Mouse (Mus musculus) kidney, postnatal 25 days (tissue): ENCODE results near the gene Cd244a.

Experiments used
- DNase-seq, 2 experiments: peaks; one replicate each; pipeline ENCODE4 v3.0.0; 2021; ENCODE audit warnings: mixed read lengths in 2 of 2

Gene Cd244a

DNA sequence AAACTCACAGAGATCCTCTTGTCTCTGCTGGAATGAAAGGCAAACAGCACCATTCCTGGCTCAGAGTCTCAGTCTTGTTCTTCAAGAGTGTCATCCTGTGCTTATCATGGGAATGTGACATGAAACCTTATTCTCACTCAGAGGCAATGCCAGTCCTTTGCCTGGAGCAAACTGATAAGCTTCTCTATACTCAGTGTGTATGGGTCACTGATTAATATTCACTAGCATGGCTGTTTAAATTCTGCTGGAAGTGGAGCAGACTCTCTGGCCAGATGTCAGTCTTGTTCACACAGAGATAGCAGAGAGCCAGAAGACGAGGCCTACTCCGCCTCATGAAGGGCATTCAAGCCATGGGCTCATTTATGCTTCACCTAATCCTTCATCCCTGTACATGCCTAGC is 25.6 kb downstream of the Cd244a start:
- DNase-seq = no peak

GRCm38 (mm10) chr1:171604686-171605085 is 45.7 kb downstream of the Cd244a start:
- no peak for DNase-seq

DNA sequence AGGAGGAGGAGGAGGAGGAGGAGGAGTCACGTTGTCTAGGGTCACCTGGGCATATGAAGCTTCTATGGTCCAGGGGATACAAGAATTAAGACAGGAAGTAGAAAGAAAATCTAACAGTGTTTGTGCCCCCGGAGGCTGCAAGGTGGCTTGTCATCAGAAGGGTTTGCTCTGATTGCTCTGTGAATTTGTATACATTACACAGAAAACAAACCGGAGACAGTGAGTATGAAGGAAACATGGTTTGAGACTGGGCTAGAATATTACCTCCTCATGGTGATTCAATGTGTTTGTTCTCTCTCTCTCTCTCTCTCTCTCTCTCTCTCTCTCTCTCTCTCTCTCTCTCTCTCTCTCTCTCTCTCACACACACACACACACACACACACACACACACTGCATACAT is 47.7 kb downstream of the Cd244a start:
- no peak for DNase-seq

- no peak for DNase-seq
Measured at GRCm38 (mm10) chr1:171607176-171607575, 48.2 kb downstream of the Cd244a start, which contains the start of gene Ly9. Ly9 (minus strand) TSS chr1:171607410.

GRCm38 (mm10) chr1:171610026-171610425 is 51.0 kb downstream of the Cd244a start:
- no peak for DNase-seq

- DNase-seq = no peak
Measured at GRCm38 (mm10) chr1:171610781-171611180, 51.8 kb downstream of the Cd244a start.

- peak in 1 of 2 experiments; percentile 6 for DNase-seq
Measured at GRCm38 (mm10) chr1:171613962-171614361, 55.0 kb downstream of the Cd244a start.

- DNase-seq = no peak
Measured at GRCm38 (mm10) chr1:171616881-171617515, 58.0 kb downstream of the Cd244a start.

- DNase-seq = no peak
Measured at GRCm38 (mm10) chr1:171619001-171619400, 60.0 kb downstream of the Cd244a start.

GRCm38 (mm10) chr1:171619645-171620044 is 60.7 kb downstream of the Cd244a start:
- no peak for DNase-seq

DNA sequence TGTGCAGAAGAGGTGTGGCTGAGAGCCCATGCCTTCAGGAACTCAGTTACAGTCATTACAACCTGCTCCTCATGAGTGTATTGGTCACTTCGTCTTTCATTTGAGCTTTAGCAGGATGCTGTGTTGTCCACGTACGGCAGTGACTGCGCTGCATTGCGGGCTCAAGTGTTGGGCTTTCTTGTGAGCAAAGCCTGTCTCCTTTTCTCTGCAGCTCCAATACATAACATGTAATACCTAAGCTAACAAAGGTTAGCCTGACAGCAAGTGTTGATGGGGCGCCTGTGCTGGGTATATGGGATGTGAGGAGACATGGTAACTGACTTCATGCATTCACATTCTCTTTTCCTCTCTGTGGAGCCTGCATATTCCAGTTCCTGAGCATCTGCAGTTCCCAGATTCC is 61.1 kb downstream of the Cd244a start:
- DNase-seq = no peak

DNA sequence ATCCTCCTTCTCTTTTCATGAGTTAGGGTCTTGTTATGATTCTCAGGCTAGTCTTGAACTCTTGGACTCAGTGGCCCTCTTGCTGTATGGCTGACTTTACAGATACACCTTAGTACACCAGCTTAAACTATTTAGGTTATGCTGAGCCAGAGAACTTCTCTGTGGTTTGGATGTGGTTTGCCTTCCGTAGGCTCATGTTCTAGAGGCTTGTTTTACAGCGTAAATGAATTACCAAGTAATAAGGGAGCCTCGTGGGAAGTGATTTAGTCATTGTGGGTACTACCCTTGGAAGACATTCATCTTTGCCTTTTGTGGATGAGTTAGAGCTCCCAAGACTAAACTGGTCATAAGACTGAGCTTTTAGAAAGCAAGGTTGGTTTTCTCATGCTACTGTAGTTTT is 68.8 kb downstream of the Cd244a start:
- no peak for DNase-seq

DNA sequence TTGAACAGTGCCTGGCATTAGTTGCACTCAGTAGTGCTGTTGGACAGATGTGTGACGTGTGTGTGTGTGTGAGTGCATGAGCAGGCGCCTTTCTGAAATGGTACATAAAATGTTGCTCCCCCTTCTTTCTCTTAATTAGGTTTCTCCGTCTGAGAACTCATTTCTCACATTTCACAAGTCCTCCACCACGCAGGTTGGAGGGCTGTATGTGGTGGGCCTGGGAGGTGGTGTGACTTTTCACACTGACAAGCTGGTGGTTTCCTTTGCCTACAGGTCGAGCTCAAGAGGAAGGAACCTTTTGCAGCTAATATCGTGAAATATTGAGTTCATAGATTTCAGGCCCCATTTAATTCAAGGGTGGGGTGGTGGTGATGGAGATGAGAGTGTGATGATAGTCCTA is 70.2 kb downstream of the Cd244a start:
- DNase-seq = no peak

- DNase-seq = no peak
Measured at GRCm38 (mm10) chr1:171630041-171630440, 71.0 kb downstream of the Cd244a start.

- DNase-seq = no peak
Measured at GRCm38 (mm10) chr1:171630912-171631311, 71.9 kb downstream of the Cd244a start.

GRCm38 (mm10) chr1:171631447-171631846 is 72.5 kb downstream of the Cd244a start:
- no peak for DNase-seq

DNA sequence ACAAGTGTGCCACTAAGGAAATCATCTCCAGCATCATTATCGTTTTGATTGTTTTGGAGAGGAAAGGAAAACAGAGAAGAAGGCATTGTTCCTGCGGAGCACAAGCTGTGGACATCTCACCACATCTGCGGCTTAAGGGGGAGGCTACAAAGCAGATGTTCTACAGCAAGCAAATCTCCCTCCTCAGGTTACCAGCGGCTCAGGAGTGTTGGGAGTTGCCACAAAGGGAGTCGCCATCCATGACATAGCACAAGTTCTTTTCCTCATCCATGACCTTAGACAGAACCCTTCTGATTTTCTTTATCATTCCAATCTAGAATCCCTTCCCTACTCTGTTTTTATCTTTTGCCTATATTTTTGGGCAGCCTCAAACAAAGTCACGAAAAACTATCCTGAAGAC is 76.7 kb downstream of the Cd244a start:
- DNase-seq = no peak

GRCm38 (mm10) chr1:171637101-171637500 is 78.1 kb downstream of the Cd244a start:
- no peak for DNase-seq

- DNase-seq = no peak
Measured at GRCm38 (mm10) chr1:171638686-171639085, 79.7 kb downstream of the Cd244a start.

DNA sequence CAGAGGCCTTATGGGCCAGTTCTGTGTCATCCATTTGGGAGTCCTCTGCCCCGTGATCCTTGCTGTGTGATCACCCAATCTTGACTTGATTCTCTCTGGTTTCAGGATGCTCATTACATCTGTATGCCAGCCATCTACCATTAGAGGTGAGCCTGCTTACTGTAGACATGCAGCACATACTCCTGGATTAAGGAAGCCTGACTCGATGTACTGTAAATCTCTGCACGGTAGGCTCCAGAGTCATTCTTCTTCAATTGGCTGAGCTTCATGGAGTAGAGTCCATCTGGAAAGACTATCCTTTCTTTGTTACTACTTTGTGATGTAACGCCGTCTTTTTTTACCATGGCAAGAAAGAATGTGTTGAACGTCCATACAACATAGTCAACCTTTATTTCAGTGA is 81.8 kb downstream of the Cd244a start:
- no peak for DNase-seq

DNA sequence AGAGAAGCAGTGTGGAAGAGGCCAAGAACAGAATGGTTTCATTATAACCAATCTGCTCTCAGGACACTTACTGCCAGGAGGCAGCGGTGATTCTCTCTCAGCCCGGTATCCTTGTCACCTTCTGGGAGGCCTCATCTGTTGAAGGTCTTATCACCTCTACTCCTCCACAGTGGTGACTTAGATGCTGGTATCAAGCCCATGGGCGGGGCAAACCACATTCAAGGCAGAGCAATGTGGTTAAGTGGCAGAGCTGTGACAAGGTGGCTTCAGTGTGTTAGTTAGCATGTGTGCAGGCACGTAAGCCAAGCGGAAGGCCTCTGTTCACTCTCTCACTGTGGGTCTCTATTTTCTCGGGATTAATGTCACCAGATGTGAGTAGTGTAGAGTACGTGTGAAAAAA is 84.6 kb downstream of the Cd244a start:
- DNase-seq = no peak

GRCm38 (mm10) chr1:171646429-171646940 is 87.5 kb downstream of the Cd244a start:
- DNase-seq = no peak

DNA sequence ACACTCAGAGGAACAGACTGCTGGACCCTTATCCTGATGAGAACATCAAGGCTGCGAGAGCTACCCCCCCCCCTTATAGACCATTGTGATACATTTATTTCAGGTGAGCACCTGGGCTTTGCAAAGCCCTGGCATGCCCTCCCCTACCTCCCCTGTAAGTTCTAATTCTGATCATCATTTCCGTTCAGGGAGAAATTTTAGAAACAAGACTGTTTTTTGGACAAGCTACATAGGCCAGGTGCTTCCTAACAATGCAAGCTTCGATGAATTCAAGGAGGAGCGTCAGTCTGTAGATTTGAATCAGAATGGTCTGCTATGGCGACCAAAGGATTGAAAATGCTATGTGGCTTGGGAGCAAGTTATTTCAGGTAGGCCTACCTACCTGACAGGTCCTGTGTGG is 88.7 kb downstream of the Cd244a start:
- DNase-seq = no peak

DNA sequence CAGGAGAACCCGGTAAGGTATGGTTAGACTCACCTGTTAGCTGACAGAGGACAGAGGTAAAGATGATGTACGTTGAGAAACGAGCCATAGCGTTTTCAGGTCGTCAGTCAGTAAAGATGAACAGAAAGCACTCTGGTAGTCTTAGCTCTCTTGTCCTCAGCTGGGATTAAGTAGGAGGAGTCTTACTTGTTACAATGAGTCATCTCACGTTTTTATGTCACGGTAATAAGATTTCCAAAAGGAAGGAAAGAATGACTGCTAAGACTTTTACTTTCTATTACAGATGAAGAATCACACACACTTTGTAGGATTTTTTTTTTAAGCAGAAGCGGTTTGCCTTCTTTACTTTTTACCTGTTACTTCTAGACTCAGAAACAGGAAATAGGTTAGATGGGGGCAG is 89.8 kb downstream of the Cd244a start:
- DNase-seq = no peak

DNA sequence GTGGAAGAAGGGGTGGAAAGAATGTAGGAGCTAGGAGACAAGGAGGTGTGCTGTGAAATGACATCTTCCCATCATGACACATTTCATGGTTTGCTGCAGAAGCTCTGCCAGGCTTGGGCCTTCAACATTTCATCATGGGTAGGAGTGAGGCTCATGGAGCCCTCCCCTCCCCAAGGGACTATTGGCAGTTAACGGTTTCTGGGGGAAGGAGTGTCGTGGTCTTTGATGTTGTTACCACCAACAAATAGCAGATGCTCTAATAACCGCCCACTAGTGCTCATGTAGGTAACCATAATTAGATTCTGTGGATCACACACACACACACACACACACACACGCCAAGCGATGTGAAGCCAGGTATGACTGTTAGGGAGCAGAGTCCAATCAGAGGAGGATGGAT is 93.7 kb downstream of the Cd244a start, which contains the start of gene Slamf7:
Gene Slamf7 (minus strand): TSS at position 302 of the 400 bp plus-strand sequence.
- no peak for DNase-seq
